Mouse (Mus musculus): ENCODE measurements around the gene Ptov1.

DNA sequence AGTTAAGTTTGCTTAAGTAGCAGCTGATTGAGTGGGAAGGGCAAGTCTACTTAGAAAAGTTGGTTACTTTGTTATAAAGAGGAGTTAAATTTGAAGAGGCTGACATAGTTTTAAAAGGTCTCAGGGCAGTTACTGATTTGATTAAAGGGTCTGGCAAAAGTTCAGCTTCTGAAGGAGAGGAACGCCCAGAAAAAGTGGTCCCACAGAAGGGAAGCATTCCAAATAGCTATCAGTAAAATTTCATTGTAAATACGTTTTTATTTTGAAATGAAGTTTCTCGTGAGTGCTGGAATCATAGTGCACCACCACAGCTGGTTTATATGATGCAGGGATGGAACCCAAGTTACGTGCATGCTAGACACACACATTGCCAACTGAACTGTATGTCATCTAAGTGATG lies 36.8 kb downstream of the Ptov1 start:
- TF ChIP-seq CTCF (IDR thresholded peaks at IDR 0.05; ENCODE audit: low read depth) (no peak), EP300 (IDR thresholded peaks at IDR 0.05; ENCODE audit: low read depth) (no peak)
